Mouse (Mus musculus) urinary bladder, adult 2 months (tissue): ENCODE results near the gene Atad2b. TPM values are rescaled to one million over a fixed set of nuclear protein-coding genes. Genes with fewer than 3 reads are reported as not detected.
A peak's percentile ranks its signal among the peaks of the same experiment; 100 is the strongest.
"Not testable (repeated sequence)": the region's sequence is repeated elsewhere in the genome, so short reads cannot be mapped to it uniquely, and the experiment has no call there.

Experiments used
- DNase-seq: peaks from one replicate; pipeline ENCODE4 v3.0.0; 2022; ENCODE audit warnings: low spot score
- polyA plus RNA-seq: library from polyadenylated mRNA; depleted of rRNA; stranded (reverse); fragments of >200 nt; gene quantifications from 2 replicates; pipeline ENCODE4 v1.2.3, GENCODE M21; 2012; rRNA removed

The Atad2b gene
- 7.8 and 8.2 TPM in 2 replicates for polyA plus RNA-seq

DNA sequence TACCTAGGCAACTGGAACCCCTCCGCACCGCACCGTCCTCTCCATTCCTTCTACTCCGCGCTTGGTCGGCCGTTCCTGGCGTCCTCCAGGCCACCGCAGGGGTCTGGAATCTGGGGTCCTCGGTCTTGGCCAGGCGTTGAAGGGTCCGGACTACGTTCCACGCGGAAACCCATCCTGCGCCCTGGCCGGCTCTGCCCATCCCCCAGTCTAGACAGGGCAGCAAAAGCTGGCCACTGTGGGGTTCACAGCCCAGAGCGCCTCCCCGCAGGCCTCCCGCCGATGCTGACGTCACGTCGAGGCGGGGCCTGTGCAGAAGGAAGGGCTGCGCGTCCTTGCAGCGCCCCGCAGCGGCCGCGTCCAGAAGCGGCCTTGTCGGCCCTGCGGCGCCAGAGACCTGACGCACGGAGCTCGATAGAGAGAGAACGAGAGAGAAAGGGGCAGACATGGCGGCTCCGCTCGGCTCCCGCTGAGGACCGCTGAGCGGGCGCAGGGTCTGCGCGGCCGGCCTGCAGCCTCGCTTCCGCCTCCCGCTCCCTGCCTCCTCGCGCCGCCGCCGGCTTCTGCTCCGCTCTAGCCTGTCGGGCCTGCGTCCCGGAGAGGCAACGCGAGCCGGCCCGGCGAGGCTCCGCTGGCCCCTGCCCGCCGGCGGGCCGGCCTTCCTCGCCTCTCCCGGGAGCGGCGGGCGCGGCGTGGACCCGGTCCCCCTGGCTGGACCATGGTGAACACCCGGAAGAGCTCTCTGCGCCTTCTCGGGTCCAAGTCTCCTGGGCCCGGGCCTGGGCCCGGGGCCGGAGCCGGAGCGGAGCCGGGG is at the start of gene Atad2b:
TSS of gene Atad2b (plus strand) at position 360 of the 811 bp plus-strand sequence.
- DNase-seq = peak; percentile 98

GRCm38 (mm10) chr12:4868924-4869323 is 48.2 kb upstream of the Atad2b start:
- DNase-seq = no peak

- no peak for DNase-seq
Observed at GRCm38 (mm10) chr12:4871260-4871659, 45.9 kb upstream of the Atad2b start.

GRCm38 (mm10) chr12:4872273-4872672 is 44.9 kb upstream of the Atad2b start:
- DNase-seq = no peak

- no peak for DNase-seq
Observed at GRCm38 (mm10) chr12:4872983-4873477, 44.1 kb upstream of the Atad2b start.

DNA sequence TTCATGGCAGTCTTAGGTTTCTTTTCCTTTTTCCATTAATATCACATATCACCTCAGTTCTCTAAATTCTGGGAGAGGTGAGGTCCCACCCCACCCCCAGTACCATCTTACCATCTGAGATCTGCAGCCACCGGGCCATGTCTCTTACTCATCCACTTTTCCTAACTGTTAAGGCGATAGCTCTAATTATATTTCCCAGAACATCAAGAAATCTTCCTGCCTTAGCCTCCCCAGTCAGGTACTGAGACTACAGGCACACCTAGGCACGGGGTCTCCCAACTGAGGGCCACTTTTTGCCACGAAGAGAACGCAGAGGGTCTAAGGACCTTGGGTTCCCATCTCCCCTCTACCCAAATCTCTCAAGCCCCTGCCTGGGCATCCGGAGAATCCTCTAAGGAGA is 43.6 kb upstream of the Atad2b start:
- DNase-seq = no peak

DNA sequence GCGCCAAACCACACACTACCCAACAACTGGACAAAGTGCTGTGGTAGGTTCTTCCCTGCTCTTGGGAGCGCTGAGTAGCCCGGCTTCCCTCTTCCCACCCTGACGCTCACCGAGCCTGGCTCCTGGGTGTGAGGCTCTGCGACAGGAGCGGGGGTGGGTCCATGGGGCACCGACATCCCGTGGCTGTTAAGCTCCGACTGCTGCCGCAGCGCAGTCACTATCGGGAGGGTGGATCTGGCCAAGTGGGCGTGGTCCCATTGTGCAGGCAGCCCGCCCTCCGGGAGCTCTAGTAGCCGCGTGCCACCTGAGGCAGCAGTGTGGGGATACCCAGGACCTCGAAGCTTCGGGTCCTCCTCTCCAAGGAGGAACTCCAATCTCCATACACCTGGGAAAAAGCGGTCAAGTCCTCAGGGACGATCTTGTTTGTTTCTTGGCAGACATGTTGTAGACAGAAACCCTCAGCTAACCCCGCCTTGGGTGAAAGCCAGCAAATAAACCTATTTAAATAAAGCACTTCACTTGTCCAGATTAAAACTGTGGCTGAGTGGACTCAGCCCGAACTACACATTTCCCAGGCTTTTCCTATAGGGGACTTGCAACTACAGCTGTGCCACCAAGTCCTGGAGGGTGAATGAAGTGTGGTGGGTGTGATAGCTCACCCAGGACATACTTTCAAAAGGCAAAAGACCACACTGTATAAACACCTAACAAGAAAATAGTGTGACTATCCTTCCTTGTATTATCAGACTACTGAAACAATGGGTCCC is 42.8 kb upstream of the Atad2b start, which contains the start of gene Mfsd2b:
TSS of gene Mfsd2b (minus strand) at position 199 of the 767 bp plus-strand sequence.
- DNase-seq = peak; percentile 60

GRCm38 (mm10) chr12:4875623-4876022 is 41.5 kb upstream of the Atad2b start:
- DNase-seq = no peak

DNA sequence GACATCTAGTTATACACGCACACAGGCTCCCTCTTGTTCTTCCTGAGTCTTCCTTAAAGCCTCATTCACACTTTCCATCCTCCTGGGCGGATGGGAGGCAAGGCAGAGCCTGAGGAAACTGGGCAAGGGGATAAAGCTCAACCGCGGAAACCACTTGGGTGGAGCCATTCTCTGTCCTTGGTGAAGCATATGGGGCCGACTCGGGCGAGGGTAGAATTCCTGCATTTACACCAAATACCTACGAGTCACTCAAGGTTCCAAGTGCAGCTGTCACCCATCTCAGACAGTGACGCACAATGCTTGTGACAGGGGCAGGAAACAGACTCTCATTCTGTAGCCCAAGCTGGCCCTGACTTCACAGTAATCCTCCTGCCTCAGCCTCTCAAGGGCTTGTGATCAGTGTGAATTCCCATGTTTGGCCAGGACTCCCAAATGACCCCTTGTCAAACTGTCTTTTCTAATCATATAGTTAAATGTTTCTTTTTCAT is 38.8 kb upstream of the Atad2b start:
- no peak for DNase-seq

GRCm38 (mm10) chr12:4879048-4879447 is 38.1 kb upstream of the Atad2b start:
- DNase-seq = no peak

DNA sequence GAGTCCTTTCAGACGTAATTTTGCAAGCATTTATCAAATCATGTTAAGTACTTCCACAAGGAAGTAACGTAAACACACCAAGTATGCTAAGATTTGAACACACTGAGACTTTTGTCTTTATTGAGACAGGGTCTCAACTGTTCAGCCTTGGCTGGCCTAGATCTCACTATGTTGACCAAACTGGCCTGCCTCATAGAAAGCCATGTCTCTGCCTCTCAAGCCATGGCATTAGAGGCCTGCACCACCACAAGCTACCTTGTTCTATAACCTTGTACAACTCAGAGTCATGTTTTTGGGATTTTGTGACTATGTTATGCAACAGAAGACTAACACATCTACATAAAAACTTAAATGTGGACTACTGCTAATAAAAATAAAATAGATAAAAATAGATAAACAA is 35.1 kb upstream of the Atad2b start:
- no peak for DNase-seq

DNA sequence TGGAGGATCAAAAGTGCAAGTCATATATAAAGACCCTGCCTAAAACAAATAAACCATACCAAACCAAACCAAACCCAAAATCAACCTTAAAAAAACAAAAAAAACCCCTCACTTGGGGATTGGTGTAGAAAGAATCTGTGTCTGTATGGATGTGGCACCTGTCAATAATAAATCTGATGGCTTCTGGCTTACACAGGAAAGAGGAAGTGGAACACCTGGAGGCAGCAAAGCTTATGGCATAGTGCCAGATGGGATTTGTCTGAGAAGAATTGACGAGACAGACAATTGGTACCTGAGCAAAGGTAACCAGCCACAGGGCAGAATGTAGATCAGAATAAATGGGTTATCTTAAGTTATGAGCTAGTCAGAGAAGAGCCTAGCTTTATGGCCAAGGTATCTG is 32.1 kb upstream of the Atad2b start:
- no peak for DNase-seq

GRCm38 (mm10) chr12:4886581-4886980 is 30.6 kb upstream of the Atad2b start:
- not testable (repeated sequence) for DNase-seq

DNA sequence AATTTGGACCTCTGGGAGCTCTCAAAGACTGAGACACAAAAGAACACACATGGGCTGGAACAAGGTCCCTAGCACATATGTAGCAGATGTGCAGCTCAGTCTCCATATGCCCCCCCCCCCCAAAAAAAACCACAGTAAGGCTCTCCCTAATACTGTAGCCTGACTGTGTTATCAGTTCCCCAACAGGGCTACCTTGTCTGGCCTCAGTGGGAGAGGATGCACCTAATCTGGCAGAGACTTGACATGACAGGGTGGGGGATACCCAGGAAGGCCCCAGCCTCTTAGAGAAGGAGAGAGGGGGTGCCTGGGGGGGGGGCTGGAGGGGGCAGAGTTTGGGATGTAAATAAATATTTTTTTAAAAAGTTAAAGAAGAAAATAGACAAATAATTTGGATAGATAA is 28.4 kb upstream of the Atad2b start:
- no peak for DNase-seq

- no peak for DNase-seq
Observed at GRCm38 (mm10) chr12:4889251-4889650, 27.9 kb upstream of the Atad2b start.

DNA sequence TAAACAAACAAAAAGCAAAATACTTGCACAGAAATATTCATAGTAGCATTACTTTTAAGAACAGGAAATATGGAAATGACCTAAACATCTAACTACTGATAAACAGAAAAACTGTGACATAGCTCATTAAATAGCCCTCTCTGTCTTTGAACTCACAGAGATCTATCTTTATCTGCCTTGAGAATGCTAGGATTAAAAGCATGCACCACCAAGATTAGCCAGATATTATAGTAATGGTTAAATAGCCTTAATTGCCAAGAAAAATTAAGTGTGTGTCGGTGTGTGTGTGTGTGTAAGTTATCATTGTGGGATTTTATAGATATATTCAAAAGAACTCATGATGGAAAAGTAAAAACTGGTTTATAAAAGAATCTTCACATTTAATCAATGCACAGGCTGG is 27.3 kb upstream of the Atad2b start:
- DNase-seq = no peak

DNA sequence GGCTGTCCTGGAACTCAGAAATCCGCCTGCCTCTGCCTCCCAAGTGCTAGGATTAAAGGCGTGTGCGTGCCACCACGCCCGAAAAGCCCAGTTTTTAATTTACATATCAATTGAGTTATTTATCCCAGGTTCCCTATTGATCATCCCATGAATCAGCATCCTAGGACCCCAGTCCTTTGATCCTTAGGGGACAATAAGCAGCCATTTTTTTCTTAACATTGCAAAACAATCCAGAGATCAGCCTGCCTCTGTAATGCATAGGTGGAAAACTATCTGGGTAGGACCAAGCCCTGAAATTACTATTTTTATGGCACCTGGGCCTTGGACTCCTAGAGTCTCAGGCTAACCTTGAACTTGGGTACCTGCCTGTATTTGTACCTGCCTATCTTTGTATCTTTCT is 19.1 kb upstream of the Atad2b start:
- DNase-seq = no peak

DNA sequence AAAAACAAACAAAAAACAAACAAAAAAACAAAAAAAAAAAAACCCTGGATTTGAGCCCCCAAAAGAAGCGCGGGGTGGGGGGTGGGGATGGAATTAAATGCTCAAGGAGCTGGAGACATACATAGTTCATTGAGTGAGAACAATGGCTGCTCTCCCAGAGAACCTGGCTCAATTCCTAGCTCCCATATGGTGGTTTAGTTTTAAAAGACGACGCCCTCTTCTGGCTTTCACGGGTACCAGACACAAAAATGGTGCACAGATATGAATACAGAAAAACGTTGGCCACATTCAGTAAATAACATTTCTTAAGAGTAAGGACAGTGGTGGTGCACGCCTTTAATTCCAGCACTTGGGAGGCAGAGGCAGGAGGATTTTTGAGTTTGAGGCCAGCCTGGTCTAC is 11.2 kb upstream of the Atad2b start:
- DNase-seq = no peak

DNA sequence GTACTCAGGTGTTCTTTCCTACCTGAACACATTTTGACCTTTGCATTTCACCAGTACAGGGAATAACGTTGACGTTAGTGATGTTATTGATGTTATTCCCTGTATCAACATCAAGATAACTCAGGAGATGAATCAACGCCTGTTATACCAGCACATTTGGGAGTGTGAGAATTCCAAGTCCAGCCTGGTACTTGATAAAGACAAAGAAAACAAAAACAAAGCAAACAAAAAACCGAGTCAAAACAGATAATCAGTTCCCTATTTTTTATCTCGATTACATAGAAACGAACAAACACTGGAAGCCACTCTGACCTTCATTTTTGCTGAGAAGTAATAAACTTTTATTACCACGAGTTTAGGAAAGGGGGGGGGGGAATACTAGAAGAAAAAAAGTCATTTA is 10.7 kb upstream of the Atad2b start:
- no peak for DNase-seq

- peak; percentile 92 for DNase-seq
Observed at GRCm38 (mm10) chr12:4906951-4907906, 9.9 kb upstream of the Atad2b start, which contains the start of gene Ubxn2a. Gene Ubxn2a, minus strand, starts transcription at chr12:4907705.

DNA sequence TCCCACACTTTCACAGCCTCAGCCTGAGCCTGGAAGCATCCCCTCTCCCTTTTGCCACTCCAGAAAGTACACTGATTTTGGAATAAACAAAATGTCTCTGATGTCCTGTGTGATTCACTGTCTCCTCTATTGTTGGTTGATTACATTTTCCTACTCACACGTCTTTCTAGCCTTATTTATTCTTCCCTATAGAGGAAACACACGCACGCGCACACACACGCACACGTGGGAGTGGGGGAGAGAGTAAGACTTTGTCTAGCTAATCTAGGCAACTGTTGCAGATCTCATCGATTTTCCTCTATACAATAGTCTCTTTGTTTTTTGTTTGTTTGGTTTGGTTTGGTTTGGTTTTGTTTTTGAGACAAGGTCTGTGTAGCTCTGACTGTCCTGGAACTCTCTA is 8.8 kb upstream of the Atad2b start:
- DNase-seq = no peak
